Mouse (Mus musculus): ENCODE data around the gene Hnrnpf. TPM values are rescaled to one million over a fixed set of nuclear protein-coding genes. Genes with fewer than 3 reads are reported as not detected.

Gene Hnrnpf
- polyA plus RNA-seq, 1 experiment: 316 TPM

GRCm38 (mm10) chr6:117907301-117907978 lies 7.3 kb downstream of the Hnrnpf start:
- H3K4me3 ChIP-seq (ENCODE audit: control insufficient read depth, insufficient read depth, low read length): peak overlapping the region; percentile 83
- peaks cover 13% of the 10 kb centered on the region for H3K4me1 ChIP-seq (replicated peaks; ENCODE audit: control insufficient read depth, insufficient read depth, low read length)
- DNase-seq: peak; percentile 86
- peak overlapping the region; percentile 70 for H3K27ac ChIP-seq (ENCODE audit: control insufficient read depth, insufficient read depth, low read length)
- TF ChIP-seq CTCF (IDR thresholded peaks at IDR 0.05; ENCODE audit: borderline replicate concordance, control insufficient read depth, extremely low read depth, insufficient read depth, low read length, poor library complexity): no peak
- peak; percentile 23; the same call in 1 of the 2 replicates for TF ChIP-seq POLR2A (IDR thresholded peaks at IDR 0.05; ENCODE audit: control insufficient read depth, extremely low read depth, insufficient read depth, low read length, poor library complexity)
- 1% methylated on average over 60 of the region's 77 CpGs for WGBS
- no peaks in the 10 kb centered on the region for H3K36me3 ChIP-seq (ENCODE audit: control insufficient read depth, insufficient read depth, low read length)
- no peaks in the 10 kb centered on the region for H3K27me3 ChIP-seq (ENCODE audit: control insufficient read depth, insufficient read depth, low read length)

- Histone ChIP-seq H3K27me3 (ENCODE audit: control insufficient read depth, insufficient read depth, low read length) (no peaks in the 10 kb centered on the region), H3K4me1 (replicated peaks; ENCODE audit: control insufficient read depth, insufficient read depth, low read length) (peaks cover 10% of the 10 kb centered on the region), H3K36me3 (ENCODE audit: control insufficient read depth, insufficient read depth, low read length) (no peaks in the 10 kb centered on the region), H3K27ac (ENCODE audit: control insufficient read depth, insufficient read depth, low read length) (peak overlapping the region; percentile 47), H3K4me3 (ENCODE audit: control insufficient read depth, insufficient read depth, low read length) (peak overlapping the region; percentile 83)
- no peak for TF ChIP-seq CTCF (IDR thresholded peaks at IDR 0.05; ENCODE audit: borderline replicate concordance, control insufficient read depth, extremely low read depth, insufficient read depth, low read length, poor library complexity)
- TF ChIP-seq POLR2A (IDR thresholded peaks at IDR 0.05; ENCODE audit: control insufficient read depth, extremely low read depth, insufficient read depth, low read length, poor library complexity): no peak
- DNase-seq: no peak
- 0% methylated on average over 26 of the region's 26 CpGs for WGBS
Observed at GRCm38 (mm10) chr6:117907979-117908355, 7.8 kb downstream of the Hnrnpf start.

DNA sequence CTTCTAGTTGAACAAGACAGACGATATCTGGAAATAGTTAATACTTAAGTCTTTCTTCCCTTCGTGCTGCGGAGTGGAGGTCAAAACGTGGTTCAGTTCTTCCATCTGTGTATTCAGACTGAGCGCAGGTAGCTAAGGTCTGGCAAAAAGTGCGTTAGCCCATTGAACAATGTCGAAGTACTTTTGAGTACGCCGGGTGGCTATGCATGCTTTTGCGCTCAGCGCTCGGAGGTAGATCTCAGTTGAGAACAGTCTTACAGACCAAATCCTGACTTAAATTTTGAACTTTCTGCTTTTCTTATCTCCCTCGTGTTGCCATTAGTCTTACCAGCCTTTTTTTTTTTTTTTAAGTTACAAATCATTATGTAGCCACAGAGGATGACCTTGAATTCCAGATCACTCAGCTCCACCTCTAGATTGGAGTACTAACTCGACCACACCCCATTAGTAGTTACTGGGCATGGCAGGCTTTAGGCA lies 8.3 kb downstream of the Hnrnpf start:
- Histone ChIP-seq H3K4me3 (ENCODE audit: control insufficient read depth, insufficient read depth, low read length) (peak overlapping the region; percentile 83), H3K4me1 (replicated peaks; ENCODE audit: control insufficient read depth, insufficient read depth, low read length) (peaks cover 10% of the 10 kb centered on the region), H3K36me3 (ENCODE audit: control insufficient read depth, insufficient read depth, low read length) (no peaks in the 10 kb centered on the region), H3K27me3 (ENCODE audit: control insufficient read depth, insufficient read depth, low read length) (no peaks in the 10 kb centered on the region), H3K27ac (ENCODE audit: control insufficient read depth, insufficient read depth, low read length) (no peak overlapping the region; the same call in 1 of the 2 replicates)
- no peak for TF ChIP-seq CTCF (IDR thresholded peaks at IDR 0.05; ENCODE audit: borderline replicate concordance, control insufficient read depth, extremely low read depth, insufficient read depth, low read length, poor library complexity)
- TF ChIP-seq POLR2A (IDR thresholded peaks at IDR 0.05; ENCODE audit: control insufficient read depth, extremely low read depth, insufficient read depth, low read length, poor library complexity): no peak
- peak; percentile 24 for DNase-seq
- under 1% methylated on average over 14 of the region's 14 CpGs for WGBS

- no peak overlapping the region for H3K27ac ChIP-seq (ENCODE audit: control insufficient read depth, insufficient read depth, low read length)
- H3K4me3 ChIP-seq (ENCODE audit: control insufficient read depth, insufficient read depth, low read length): no peak overlapping the region
- TF ChIP-seq POLR2A (IDR thresholded peaks at IDR 0.05; ENCODE audit: control insufficient read depth, extremely low read depth, insufficient read depth, low read length, poor library complexity) (no peak), CTCF (IDR thresholded peaks at IDR 0.05; ENCODE audit: borderline replicate concordance, control insufficient read depth, extremely low read depth, insufficient read depth, low read length, poor library complexity) (no peak)
- 74% methylated on average over 6 of the region's 6 CpGs for WGBS
- H3K4me1 ChIP-seq (replicated peaks; ENCODE audit: control insufficient read depth, insufficient read depth, low read length): peaks cover 7% of the 10 kb centered on the region
- DNase-seq: no peak
- no peaks in the 10 kb centered on the region for H3K36me3 ChIP-seq (ENCODE audit: control insufficient read depth, insufficient read depth, low read length)
- no peaks in the 10 kb centered on the region for H3K27me3 ChIP-seq (ENCODE audit: control insufficient read depth, insufficient read depth, low read length)
Observed at GRCm38 (mm10) chr6:117910120-117910661, 10.1 kb downstream of the Hnrnpf start.

DNA sequence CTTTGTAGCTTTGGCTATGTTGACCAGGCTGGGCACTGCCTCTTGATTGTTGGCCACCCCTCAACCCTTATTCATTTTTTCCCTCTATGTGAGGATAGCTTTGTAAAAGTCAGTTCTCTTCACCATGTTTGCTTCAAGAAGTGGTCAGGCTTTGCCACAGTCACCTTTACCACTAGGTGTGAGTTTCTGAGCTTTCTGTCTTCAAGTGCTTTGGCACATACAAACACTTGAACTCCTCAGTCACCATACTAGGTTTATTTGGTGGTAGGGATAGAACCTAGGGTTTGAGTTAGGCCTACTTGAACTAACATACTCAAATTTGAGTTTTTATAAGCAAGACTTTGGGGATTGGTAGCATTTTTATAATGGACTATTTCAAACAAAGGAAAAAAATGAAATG lies 14.4 kb downstream of the Hnrnpf start:
- Histone ChIP-seq H3K27ac (ENCODE audit: control insufficient read depth, insufficient read depth, low read length) (no peak overlapping the region), H3K27me3 (ENCODE audit: control insufficient read depth, insufficient read depth, low read length) (no peaks in the 10 kb centered on the region), H3K4me1 (replicated peaks; ENCODE audit: control insufficient read depth, insufficient read depth, low read length) (peaks cover 7% of the 10 kb centered on the region), H3K4me3 (ENCODE audit: control insufficient read depth, insufficient read depth, low read length) (no peak overlapping the region), H3K36me3 (ENCODE audit: control insufficient read depth, insufficient read depth, low read length) (peaks cover 12% of the 10 kb centered on the region)
- TF ChIP-seq POLR2A (IDR thresholded peaks at IDR 0.05; ENCODE audit: control insufficient read depth, extremely low read depth, insufficient read depth, low read length, poor library complexity): no peak
- TF ChIP-seq CTCF (IDR thresholded peaks at IDR 0.05; ENCODE audit: borderline replicate concordance, control insufficient read depth, extremely low read depth, insufficient read depth, low read length, poor library complexity): no peak
- DNase-seq: no peak

GRCm38 (mm10) chr6:117916205-117916736 lies 16.1 kb downstream of the Hnrnpf start:
- Histone ChIP-seq H3K36me3 (ENCODE audit: control insufficient read depth, insufficient read depth, low read length) (peaks cover 28% of the 10 kb centered on the region), H3K27ac (ENCODE audit: control insufficient read depth, insufficient read depth, low read length) (peak overlapping the region; percentile 90), H3K27me3 (ENCODE audit: control insufficient read depth, insufficient read depth, low read length) (no peaks in the 10 kb centered on the region), H3K4me1 (replicated peaks; ENCODE audit: control insufficient read depth, insufficient read depth, low read length) (peaks cover 5% of the 10 kb centered on the region), H3K4me3 (ENCODE audit: control insufficient read depth, insufficient read depth, low read length) (peak overlapping the region; percentile 71)
- no peak for TF ChIP-seq POLR2A (IDR thresholded peaks at IDR 0.05; ENCODE audit: control insufficient read depth, extremely low read depth, insufficient read depth, low read length, poor library complexity)
- TF ChIP-seq CTCF (IDR thresholded peaks at IDR 0.05; ENCODE audit: borderline replicate concordance, control insufficient read depth, extremely low read depth, insufficient read depth, low read length, poor library complexity): no peak
- 2% methylated on average over 12 of the region's 12 CpGs for WGBS
- DNase-seq: no peak

All from thymus, adult 2 months (tissue).